Mouse (Mus musculus) kidney, embryonic 15.5 days (tissue): ENCODE results near the gene Prx. TPM values are rescaled to one million over a fixed set of nuclear protein-coding genes. Genes with fewer than 3 reads are reported as not detected.

Experiments
- ATAC-seq: fragments of 200-750 bp; cut with Nextera tagmentation; replicated peaks from 2 replicates; pipeline ENCODE4 v1.8.0; 2017; ENCODE audit warnings: moderate TSS enrichment; ENCODE audit not compliant: low FRiP score
- H3K27ac ChIP-seq: fragments of 300-500 bp; sonication (generic); 2 replicates; pipeline ENCODE4 v1.5.1; 2015; ENCODE audit warnings: mild to moderate bottlenecking, inconsistent platforms
- H3K27me3 ChIP-seq: fragments of 300-500 bp; sonication (generic); 2 replicates; pipeline ENCODE4 v1.6.1; 2015; ENCODE audit warnings: inconsistent platforms
- H3K36me3 ChIP-seq: fragments of 300-500 bp; sonication (generic); 2 replicates; pipeline ENCODE4 v1.6.1; 2015; ENCODE audit warnings: inconsistent platforms
- H3K4me1 ChIP-seq: fragments of 300-500 bp; sonication (generic); 2 replicates; pipeline ENCODE4 v1.6.1; 2015; ENCODE audit warnings: inconsistent platforms
- H3K4me2 ChIP-seq: fragments of 300-500 bp; sonication (generic); 2 replicates; pipeline ENCODE4 v1.6.1; 2015; ENCODE audit warnings: moderate library complexity, mild to moderate bottlenecking, inconsistent platforms
- H3K4me3 ChIP-seq: fragments of 300-500 bp; sonication (generic); replicated peaks from 2 replicates; pipeline ENCODE4 v1.5.1; 2015; ENCODE audit warnings: mild to moderate bottlenecking, inconsistent platforms
- H3K9ac ChIP-seq: fragments of 300-500 bp; sonication (generic); 2 replicates; pipeline ENCODE4 v1.6.1; 2015; ENCODE audit warnings: mild to moderate bottlenecking, inconsistent platforms
- H3K9me3 ChIP-seq: fragments of 300-500 bp; sonication (generic); replicated peaks from 2 replicates; pipeline ENCODE4 v1.6.1; 2016; ENCODE audit warnings: inconsistent platforms
- WGBS: fragments of 180-500 bp; shearing (Covaris S2); methylation state at CpG from one replicate; pipeline ENCODE4 v1.1.7; 2015; ENCODE audit warnings: mixed read lengths; 5-methylcytosine and 5-hydroxymethylcytosine counted together
- polyA plus RNA-seq: library from polyadenylated mRNA; unstranded; fragments of >200 nt; fragmentation: Nextera tagmentation; extraction: Ambion mirVana; gene quantifications from 2 replicates; pipeline ENCODE4 v1.2.1, GENCODE M21; 2015

The Prx gene
- polyA plus RNA-seq: 4.0 and 4.8 TPM in 2 replicates

DNA sequence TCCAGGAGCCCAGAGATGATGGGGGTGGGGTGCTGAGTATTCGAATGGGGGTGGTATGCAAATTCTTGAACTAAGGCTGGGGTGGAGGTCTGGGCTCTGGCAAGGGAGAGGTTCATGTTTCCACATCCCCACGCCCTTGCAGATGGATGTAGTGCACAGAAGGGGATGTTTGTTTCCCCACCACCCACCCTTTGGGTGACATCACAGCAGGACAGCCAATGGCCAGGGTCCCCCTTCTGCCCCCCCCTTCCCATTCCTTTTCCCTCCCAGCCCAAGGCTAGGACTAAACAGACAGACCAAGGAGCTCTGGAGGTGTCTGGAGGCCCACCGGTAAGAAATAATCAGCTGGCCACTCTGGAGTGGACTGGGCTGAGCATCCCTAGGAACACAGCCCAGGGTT lies at the start of gene Prx:
Gene Prx (plus strand): TSS at position 289 of the 400 bp plus-strand sequence.
- WGBS: 42% methylated on average over 3 of the region's 3 CpGs
- Histone ChIP-seq H3K4me3 (no peak within 1 kb of the TSS), H3K27me3 (no peaks in the 10 kb centered on the region), H3K4me2 (no peak within 1 kb of the TSS), H3K27ac (no peak within 1 kb of the TSS), H3K9me3 (no peaks in the 10 kb centered on the region), H3K4me1 (0 out of 2 replicates have a peak, but pooled peaks cover 9% of the 10 kb centered on the region), H3K36me3 (no peaks in the 10 kb centered on the region), H3K9ac (no peak within 1 kb of the TSS)
- no peak; the same call in 1 of the 2 replicates for ATAC-seq

DNA sequence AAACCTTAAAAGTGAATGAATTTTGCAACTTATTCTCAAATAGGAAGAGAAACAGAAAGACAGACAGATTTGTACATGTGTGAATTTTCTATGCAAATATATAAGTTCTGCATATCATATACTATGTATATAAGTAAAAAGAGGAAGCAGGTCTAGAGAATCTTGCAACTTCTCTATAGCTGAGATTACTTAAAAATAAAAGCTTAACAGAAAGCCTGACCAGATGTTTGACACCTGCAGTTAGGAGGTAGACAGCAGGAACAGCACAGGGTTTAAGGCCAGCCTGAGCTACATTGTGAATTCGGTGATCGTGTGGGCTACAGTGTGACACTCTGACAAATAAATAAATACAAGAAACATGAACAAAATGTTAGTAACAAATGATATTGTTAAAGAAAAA lies 47.8 kb upstream of the Prx start:
- H3K4me3 ChIP-seq: no peak overlapping the region
- no peak for ATAC-seq
- WGBS: 87% methylated on average over 2 of the region's 2 CpGs
- no peaks in the 10 kb centered on the region for H3K36me3 ChIP-seq
- H3K4me2 ChIP-seq: no peak overlapping the region
- no peak overlapping the region for H3K27ac ChIP-seq
- no peaks in the 10 kb centered on the region for H3K9me3 ChIP-seq
- H3K4me1 ChIP-seq: peaks cover 16% of the 10 kb centered on the region
- no peak overlapping the region for H3K9ac ChIP-seq
- peaks cover 7% of the 10 kb centered on the region for H3K27me3 ChIP-seq

DNA sequence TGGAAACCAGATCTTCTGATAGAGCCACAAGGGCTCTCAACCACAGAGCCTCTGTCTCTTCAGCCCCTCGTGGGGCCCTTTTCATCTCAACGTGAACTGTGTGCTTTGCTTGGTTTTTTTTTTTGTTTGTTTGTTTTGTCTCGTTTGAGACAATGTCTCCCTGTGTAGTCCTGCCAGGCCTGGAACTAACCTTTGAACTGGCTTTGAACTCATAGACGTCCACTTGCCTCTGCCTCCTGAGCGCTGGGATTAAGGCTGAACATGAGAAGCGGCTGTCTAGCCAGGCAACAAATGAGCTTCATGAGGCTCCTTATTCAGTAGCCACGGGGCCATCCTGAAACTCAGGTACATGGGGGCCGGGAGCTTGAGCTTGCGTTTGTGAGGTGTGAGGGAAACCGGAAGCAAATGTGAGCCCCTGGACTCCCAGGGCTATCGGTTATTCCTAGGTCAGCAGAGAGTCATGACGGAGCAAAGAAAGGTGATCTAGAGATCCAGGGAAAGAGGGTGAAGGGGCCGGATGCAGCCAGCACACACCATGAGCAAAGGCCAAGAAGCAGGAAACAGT lies 46.8 kb upstream of the Prx start:
- no peaks in the 10 kb centered on the region for H3K36me3 ChIP-seq
- no peaks in the 10 kb centered on the region for H3K27me3 ChIP-seq
- no peak for ATAC-seq
- 58% methylated on average over 13 of the region's 13 CpGs for WGBS
- H3K27ac ChIP-seq: no peak overlapping the region
- H3K9ac ChIP-seq: no peak overlapping the region
- no peak overlapping the region for H3K4me3 ChIP-seq
- H3K9me3 ChIP-seq: no peaks in the 10 kb centered on the region
- H3K4me2 ChIP-seq: no peak overlapping the region
- H3K4me1 ChIP-seq: peaks cover 8% of the 10 kb centered on the region

DNA sequence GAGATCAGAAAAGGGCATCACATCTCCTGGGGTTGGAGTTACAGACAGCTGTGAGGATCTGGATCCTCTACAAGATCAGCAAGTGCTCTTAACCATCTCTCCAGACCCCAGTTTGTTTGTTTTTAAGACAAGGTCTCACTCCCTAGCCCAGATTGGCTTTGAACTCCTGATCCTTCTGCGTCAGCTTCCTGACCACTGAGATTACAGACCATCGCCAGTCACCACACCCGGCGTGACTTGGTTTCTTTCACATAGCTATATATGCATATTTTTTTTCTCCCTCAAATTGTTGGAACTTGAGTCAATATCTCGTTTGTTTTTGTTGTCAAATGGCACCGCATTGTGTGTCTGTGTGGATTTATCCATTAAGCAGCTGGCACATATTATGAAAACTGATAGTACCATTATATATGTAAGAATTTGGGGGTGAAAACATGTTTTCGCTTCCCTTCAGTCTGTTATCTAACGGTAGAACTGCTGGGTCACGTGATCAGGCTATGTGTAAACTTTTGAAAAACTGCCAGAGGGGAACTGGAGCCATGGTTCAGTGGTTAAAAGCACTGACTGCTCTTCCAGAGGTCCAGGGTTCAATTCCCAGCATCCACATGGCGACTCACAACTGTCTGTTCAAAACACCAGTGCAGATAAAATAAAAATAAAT lies 44.5 kb upstream of the Prx start:
- H3K4me3 ChIP-seq: no peak overlapping the region
- H3K36me3 ChIP-seq: no peaks in the 10 kb centered on the region
- 66% methylated on average over 10 of the region's 10 CpGs for whole genome bisulfite sequencing
- H3K9me3 ChIP-seq: no peaks in the 10 kb centered on the region
- no peaks in the 10 kb centered on the region for H3K27me3 ChIP-seq
- H3K4me2 ChIP-seq: no peak overlapping the region
- ATAC-seq: no peak
- no peaks in the 10 kb centered on the region; the same call in 1 of the 2 replicates for H3K4me1 ChIP-seq
- no peak overlapping the region for H3K27ac ChIP-seq
- H3K9ac ChIP-seq: no peak overlapping the region

DNA sequence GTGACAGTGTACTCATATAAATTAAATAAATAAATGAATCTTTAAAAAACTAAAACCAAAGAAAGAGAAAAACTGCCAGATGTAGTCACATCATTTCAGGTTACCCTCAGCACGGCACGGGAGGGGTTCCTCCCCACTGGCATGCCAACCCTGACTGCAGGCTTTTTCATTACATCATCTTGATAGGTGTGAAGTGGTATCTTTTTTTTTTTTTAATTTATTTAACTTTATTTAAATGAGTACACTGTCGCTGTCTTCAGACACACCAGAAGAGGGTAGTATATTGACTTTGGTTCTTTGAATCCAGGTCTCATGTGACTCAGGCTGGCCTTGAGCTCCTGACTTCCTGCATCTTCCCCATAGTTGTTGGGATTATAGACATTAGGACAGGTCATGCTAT lies 43.9 kb upstream of the Prx start:
- Histone ChIP-seq H3K9me3 (no peaks in the 10 kb centered on the region), H3K9ac (no peak overlapping the region), H3K4me3 (no peak overlapping the region), H3K36me3 (no peaks in the 10 kb centered on the region), H3K27me3 (no peaks in the 10 kb centered on the region), H3K4me2 (no peak overlapping the region), H3K27ac (no peak overlapping the region), H3K4me1 (no peaks in the 10 kb centered on the region; the same call in 1 of the 2 replicates)
- 96% methylated on average over 3 of the region's 3 CpGs for WGBS
- no peak for ATAC-seq

DNA sequence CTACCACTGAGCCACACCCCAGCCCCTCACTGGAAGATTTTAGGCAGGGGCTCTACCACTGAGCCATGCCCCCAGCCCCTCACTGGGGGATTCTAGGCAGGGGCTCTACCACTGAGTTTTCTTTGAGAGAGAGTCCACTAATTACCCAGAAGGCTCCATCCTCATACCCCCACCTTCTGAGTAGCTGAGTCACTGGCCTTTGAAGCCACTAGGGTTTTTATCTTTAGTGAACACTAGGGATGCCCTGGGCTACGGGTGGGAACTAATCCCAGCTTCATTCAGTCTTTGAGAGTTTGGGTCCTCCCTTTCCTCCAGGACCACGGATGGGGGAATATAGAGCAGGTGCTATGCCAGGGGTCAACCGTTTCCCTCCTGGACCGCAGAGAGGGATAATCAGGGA lies 40.5 kb upstream of the Prx start:
- Histone ChIP-seq H3K27ac (no peak overlapping the region), H3K4me1 (no peaks in the 10 kb centered on the region), H3K36me3 (no peaks in the 10 kb centered on the region), H3K4me2 (no peak overlapping the region), H3K27me3 (no peaks in the 10 kb centered on the region), H3K4me3 (no peak overlapping the region), H3K9ac (no peak overlapping the region), H3K9me3 (no peaks in the 10 kb centered on the region)
- no peak for ATAC-seq
- 92% methylated on average over 4 of the region's 4 CpGs for WGBS

DNA sequence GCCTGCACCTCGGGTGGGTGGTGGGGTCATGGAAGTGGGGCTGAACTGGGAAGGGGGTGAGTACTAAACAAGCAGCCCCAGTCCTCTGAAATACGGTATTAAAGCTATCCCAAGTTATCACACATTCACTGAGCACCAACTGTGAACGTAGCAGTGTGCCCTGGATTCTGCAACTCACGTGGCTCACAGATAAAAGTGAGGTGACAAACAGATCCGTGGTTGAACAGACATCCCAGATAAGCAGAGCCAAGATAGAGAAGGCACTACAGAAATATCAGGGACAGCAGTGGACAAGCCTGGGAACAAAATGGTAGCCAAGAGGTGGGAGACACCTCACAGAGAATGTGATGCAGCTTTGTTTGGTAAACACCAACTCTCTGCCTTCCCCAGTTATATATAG lies 39.5 kb upstream of the Prx start:
- H3K9ac ChIP-seq: no peak overlapping the region
- no peaks in the 10 kb centered on the region for H3K9me3 ChIP-seq
- ATAC-seq: no peak
- no peaks in the 10 kb centered on the region for H3K36me3 ChIP-seq
- no peak overlapping the region for H3K4me3 ChIP-seq
- H3K4me2 ChIP-seq: no peak overlapping the region
- no peaks in the 10 kb centered on the region for H3K27me3 ChIP-seq
- 94% methylated on average over 5 of the region's 5 CpGs for WGBS
- no peaks in the 10 kb centered on the region for H3K4me1 ChIP-seq
- no peak overlapping the region for H3K27ac ChIP-seq

DNA sequence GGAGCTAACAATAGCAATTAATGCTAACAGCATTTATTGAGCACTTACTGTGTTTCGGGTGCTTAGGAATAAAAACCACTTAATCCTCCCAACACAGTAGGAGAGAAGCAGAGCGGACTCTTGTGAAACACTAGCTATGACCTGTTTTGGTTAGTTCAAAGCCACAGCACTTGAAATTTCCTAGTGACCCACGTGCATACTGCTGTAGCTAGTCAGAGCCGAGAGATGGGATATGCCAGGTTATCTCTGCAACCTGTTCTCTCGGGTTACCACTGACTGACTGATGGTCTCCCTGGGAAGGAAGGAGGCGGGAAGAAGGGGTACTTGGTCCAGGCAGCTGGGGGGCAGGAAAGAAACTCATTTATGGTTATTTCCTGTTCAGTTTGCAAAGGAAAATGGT lies 38.6 kb upstream of the Prx start:
- no peaks in the 10 kb centered on the region for H3K36me3 ChIP-seq
- H3K4me2 ChIP-seq: no peak overlapping the region
- WGBS: 76% methylated on average over 6 of the region's 6 CpGs
- no peaks in the 10 kb centered on the region for H3K4me1 ChIP-seq
- no peak overlapping the region for H3K27ac ChIP-seq
- H3K27me3 ChIP-seq: no peaks in the 10 kb centered on the region
- H3K9me3 ChIP-seq: no peaks in the 10 kb centered on the region
- no peak overlapping the region for H3K9ac ChIP-seq
- no peak for ATAC-seq
- H3K4me3 ChIP-seq: no peak overlapping the region

DNA sequence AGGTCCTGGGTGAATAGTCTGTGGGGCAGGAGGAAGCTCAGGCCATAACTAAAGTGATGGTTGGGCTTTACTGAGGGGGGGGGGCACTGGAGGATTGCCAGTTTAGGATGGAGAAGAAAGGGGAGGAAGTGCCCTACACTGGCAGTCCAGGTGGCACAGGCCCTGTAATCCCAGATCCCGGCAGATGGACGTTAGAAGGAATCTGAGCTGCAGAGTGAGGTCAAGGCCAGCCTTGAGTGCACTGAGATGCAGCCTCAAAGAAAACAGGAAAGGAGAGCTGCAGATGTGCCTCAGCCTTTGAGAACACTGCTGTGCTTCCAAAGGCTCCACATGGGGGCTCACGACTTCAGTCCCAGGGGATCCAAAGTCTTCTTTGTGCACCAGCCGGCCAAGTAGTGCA lies 31.5 kb upstream of the Prx start:
- peak overlapping the region; percentile 45; the same call in 1 of the 2 replicates for H3K27ac ChIP-seq
- WGBS: 10% methylated on average over 4 of the region's 4 CpGs
- no peak overlapping the region for H3K4me2 ChIP-seq
- no peak overlapping the region for H3K4me3 ChIP-seq
- ATAC-seq: peak; percentile 53
- H3K36me3 ChIP-seq: no peaks in the 10 kb centered on the region
- no peak overlapping the region for H3K9ac ChIP-seq
- H3K27me3 ChIP-seq: no peaks in the 10 kb centered on the region
- peaks cover 11% of the 10 kb centered on the region for H3K4me1 ChIP-seq
- no peaks in the 10 kb centered on the region for H3K9me3 ChIP-seq

DNA sequence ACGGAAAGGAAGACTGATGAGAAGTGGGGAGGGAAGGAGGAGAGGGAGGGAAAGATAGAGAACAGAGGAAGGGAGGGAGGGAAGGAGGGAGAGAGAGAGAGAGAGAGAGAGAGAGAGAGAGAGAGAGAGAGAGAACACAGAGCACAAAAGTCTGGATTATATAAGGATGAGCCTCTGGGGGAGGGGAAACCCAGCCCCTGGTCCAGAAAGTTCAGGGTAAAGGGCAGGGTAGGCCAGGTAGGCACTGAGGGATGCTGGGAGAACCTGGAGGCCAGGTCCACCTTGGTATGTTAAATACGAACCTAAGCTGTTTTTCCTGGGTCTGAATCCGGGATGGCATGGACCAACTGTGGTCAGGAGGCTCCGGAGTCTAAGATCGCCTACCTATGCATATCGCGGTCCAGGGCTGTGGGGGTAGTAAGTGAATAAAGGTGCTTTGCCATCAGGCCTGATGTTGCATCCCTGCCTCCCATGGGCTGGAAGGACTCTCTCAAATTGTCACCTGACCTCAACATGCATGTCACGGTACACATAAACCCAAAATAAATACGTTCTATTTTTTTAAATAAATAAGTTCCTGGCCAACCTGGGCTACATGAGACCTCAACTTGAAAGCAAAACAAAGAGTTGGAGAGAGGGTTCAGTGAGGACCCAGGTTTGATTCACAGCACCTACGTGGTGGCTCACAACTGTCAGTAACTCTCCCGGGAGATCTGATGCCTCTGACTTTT lies 27.6 kb upstream of the Prx start:
- H3K9ac ChIP-seq: no peak overlapping the region
- 89% methylated on average over 11 of the region's 11 CpGs for WGBS
- H3K4me3 ChIP-seq: no peak overlapping the region
- no peak overlapping the region for H3K4me2 ChIP-seq
- peaks cover 24% of the 10 kb centered on the region for H3K4me1 ChIP-seq
- no peaks in the 10 kb centered on the region for H3K9me3 ChIP-seq
- H3K36me3 ChIP-seq: peaks cover 9% of the 10 kb centered on the region
- no peak overlapping the region for H3K27ac ChIP-seq
- no peaks in the 10 kb centered on the region for H3K27me3 ChIP-seq
- no peak for ATAC-seq

DNA sequence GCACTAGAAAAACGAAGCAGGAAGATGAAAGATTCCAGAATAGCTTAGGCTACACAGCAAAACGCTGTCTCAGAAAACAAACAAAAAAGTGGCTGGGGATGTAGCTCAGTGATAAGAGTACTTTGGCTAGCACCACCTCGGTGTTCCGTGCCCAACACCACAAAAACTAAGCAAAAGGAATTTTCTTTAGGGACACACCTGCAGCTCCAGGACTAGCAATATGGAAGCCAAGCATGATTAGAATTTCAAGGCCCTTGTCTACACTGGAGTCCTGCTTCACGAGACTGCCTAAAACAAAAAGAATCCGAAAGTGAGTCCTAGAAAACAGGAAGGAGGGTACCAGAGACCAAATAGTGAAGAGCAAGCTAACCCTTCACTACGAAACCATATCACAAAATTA lies 26.5 kb upstream of the Prx start:
- Histone ChIP-seq H3K36me3 (peaks cover 19% of the 10 kb centered on the region), H3K4me3 (peak overlapping the region; percentile 70), H3K4me1 (peaks cover 25% of the 10 kb centered on the region), H3K9me3 (no peaks in the 10 kb centered on the region), H3K27ac (peak overlapping the region; percentile 97), H3K9ac (0 out of 2 replicates have a peak overlapping the region, but pooled peaks have one; percentile 29), H3K27me3 (no peaks in the 10 kb centered on the region), H3K4me2 (peak overlapping the region; percentile 76)
- no peak for ATAC-seq
- 45% methylated on average over 7 of the region's 7 CpGs for WGBS

DNA sequence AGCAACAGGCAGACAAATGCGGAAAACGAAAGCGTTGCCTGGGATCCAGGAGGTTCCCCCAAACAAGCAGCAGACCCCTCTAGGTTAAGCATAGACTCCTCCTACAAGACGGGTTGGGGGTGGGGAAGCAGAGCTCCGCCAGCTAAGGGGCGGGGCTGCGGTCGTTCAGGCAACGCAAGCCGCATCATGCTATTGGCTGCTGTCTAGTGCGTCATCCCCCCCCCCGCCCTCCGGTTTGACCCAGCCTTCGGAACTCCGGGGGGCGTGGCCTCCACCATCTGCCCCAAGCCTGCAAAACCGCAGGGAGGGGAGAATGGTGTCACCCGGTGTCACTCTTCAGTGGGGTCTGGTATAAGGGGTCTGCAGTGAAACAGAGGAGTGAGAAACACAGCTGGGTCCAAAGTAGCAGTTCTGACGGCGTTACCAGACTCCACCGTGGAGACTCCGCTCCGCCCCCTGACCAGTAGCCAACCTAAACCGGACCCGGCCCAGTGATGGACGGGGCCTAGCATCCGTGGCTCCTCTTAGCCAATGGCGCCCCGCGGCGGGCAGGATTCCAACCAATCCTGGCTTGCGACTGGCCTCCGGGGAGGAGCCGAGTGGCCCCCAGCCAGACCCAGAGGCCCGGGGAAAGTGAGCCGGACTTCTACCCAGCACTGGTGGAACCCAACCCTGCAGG lies 25.8 kb upstream of the Prx start, which contains the start of gene Sertad3:
Gene Sertad3 (plus strand): TSS at position 613 of the 679 bp plus-strand sequence.
- WGBS: under 1% methylated on average over 36 of the region's 36 CpGs
- Histone ChIP-seq H3K27me3 (no peaks in the 10 kb centered on the region), H3K4me1 (peaks cover 29% of the 10 kb centered on the region), H3K4me3 (peak within 1 kb of the TSS; percentile 70), H3K27ac (peak within 1 kb of the TSS; percentile 97), H3K9me3 (no peaks in the 10 kb centered on the region), H3K4me2 (peak within 1 kb of the TSS; percentile 76), H3K9ac (peak within 1 kb of the TSS; percentile 75), H3K36me3 (peaks cover 26% of the 10 kb centered on the region)
- ATAC-seq: peak; percentile 93
